Mouse (Mus musculus): ENCODE results near the gene Glra1. TPM values are rescaled to one million over a fixed set of nuclear protein-coding genes. Genes with fewer than 3 reads are reported as not detected.
"Not testable (repeated sequence)": the region's sequence is repeated elsewhere in the genome, so short reads cannot be mapped to it uniquely, and the experiment has no call there.

Glra1 gene
- under 1 TPM; 0.52 to 0.56 TPM for total RNA-seq (2021)
- long read RNA-seq = 0 reads

DNA sequence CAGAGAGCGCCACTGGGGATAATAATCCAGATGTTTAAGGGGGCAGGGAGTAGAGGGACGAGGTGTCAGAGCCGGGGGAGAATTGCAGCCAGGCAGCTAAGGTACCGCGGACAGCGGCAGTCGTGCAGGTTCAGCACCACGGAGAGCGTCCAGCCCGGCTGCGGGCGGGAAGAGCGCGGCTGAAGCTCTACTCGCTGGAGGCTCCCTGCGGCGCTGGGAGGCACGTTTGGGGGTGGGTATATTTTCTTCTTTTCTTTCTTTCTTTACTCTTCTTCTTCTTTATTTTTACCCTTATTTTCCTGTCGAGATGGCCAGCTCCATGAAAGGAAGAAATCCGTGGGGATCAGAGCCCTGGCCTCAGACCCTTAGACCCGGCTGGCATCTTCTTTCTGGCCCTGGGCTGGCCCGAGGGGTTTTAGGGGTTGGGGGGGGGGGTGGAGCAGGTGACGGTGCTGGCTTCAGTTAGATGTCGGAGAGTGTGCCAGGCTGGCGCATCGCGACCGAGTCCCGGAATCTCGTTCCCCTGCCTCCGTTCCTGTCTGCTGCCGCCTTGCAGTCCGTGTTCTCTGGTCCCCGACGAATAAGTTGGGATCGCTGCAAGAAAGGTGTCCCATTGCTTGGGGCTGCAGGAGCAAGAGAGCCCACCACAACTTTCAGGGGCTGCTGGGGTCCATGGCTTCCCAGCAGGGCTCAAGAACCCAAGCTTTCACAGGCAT is at the start of gene Glra1:
Gene Glra1 (minus strand): TSS at position 391 of the 716 bp plus-strand sequence.
- peak in 1 of 2 experiments; percentile 19 for DNase-seq (ENCODE audit: low spot score in 2 of 2)

DNA sequence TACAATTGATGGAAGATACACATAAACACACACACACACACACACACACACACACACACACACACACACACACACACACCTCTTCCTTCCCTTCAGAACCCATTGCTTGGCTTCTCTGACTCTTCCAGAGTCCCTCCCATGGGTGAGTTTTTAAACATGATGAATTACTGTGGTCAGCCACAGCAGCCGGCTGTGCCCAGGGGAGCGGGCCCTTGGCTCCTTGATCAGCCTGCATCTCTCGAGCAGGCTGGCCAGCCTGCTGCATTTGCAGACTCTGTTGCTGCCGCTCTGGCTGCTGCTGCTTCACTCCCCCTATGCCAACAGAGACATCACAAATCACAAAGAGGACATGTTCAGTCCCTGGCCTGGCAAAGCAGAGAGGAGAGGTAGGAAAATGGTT is 29.0 kb upstream of the Glra1 start:
- no peak for DNase-seq (ENCODE audit: low spot score in 2 of 2)

DNA sequence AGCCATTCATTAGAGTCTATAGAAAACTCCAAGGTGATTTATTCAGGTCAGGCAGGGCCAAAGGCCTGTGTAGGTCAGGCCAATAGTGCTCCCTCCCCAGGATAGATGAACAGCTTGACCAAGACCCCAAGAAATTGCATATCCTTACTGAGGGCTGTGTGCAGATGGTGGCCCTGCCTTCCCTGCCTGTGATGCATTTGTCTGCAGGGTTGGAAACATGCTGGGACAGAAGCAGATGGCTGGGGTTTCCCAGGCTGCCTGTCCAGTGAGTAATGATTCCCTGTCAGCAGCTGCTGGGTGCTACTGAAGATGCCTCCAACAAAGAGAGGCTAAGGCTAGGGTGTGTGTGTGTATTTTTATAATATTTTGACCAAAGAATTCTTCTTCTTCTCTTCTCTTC is 25.9 kb upstream of the Glra1 start:
- peak; percentile 16 to 40 for DNase-seq (ENCODE audit: low spot score in 2 of 2)

DNA sequence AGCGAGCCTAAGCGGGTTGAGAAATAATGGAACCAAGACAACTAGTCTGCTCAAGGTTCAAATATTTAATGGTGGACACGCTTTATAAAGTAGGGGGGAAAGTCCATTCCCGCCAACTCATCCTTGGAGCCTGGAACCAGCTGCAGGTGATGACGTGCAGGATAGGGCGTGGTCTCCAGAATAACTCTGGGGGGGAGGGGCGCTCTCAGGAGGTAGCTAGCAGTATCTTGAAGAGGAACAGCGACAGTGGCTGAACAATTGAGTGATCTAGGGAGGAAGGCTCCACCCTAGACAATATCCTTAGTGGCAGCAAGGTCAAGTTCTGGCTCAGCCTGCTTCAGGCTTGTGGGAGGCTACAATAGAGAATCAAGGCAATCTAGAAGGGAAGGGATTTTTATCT is 6.6 kb upstream of the Glra1 start:
- DNase-seq (ENCODE audit: low spot score in 2 of 2) = not testable (repeated sequence)

DNA sequence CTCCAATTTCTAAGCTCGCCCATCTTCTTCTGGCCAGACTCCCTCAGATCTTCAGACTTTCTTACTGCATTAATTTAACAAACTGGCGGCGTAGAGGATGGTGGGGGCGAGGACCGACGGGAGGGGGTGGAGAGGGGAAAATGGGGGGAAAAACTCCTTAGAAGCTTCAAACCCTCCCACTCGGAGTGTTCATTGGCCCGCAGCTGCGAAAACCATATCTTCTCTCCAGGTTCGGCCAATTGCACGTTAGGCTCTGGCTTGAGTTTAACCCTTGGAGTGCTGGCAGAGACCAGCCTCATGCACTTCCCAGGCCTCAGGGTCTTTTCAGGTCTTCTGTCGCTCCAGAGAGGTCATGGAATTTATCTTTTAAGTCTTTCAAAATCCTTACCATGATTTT is 524 bp upstream of the Glra1 start:
- no peak for DNase-seq (ENCODE audit: low spot score in 2 of 2)

DNA sequence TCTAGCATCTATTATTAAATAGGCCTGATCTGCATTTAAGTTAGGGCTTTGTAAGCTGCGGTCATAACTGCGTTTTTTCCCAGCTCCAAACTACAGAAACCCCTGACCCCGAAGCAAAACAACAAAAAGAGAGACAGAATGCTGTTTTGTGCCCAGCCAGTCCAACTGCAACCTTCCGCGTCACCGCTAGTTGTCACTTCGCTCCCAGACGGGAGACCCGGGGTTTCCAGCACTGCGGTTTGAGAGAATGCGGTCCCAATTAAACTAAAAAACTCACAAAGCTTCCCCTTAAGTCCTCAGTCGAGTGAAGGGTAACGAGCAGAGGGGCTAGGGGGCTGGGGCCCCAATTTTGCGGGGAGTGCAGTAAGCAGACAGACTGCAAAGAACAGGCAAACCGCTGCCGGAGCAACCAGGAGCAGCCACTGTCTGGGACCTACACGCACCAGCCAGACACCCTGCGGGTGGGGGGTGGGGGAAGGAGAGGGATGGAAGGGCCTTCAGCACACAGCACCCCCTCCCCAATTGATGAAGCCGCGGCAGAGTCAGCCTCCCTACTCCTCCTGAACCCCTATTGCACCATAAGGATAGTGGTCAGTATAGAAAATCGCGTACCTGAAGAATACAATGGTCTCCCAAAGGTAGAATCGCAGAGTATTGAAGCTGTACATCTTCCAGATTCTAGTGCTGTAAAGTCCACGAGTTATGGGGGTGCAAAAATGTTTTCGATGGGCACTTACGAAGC is 761 bp downstream of the Glra1 start:
- peak in 1 of 2 experiments; percentile 57 for DNase-seq (ENCODE audit: low spot score in 2 of 2)

DNA sequence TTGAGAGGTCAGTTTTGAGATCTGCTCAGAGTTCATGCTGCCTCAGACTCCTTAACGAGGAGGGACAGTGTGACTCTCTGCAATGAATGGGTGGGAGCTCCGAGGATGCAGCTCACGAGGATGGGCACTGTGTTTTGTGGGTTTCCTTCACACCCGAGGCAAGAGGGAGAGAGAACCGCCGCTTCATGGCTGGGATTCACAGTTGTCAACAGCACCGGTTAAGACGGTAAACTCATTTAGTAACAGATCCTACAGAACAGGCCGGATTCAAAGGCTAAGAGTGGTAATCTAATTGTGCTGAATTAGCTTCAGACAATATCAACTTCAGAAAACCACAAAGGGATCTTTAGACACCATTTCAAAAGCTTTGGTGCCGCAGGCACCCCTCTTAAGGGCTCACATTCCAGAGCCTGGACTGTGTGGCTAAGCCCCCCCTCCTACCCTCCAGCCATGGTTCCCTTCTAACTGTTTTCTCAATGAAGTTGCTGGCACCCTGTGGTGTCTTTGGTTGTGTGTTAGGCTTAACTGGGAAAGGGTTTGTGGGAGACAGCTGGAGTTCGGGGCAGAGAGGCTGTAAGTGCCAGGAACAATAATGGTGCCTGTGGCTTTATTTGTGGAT is 6.4 kb downstream of the Glra1 start:
- no peak for DNase-seq (ENCODE audit: low spot score in 2 of 2)

DNA sequence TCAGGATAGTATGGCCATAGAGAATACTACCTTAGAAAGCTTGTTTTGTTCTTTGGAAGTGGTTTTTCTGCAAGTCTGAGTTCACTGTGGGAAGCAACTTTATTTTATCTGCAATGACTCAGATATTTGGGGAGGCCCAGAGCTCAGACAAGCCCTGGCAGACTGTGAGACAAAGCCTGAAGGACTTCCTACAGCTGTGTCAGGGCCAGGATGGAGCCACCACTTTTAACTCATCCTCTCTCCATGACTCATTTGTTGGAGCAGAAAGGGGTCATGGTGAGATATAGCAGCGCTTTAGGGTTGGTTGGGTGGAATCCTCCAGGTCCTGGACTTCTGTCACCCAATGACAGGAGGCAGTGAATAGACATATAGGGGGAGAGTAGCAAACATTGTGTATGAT is 12.3 kb downstream of the Glra1 start:
- DNase-seq (ENCODE audit: low spot score in 2 of 2) = no peak

DNA sequence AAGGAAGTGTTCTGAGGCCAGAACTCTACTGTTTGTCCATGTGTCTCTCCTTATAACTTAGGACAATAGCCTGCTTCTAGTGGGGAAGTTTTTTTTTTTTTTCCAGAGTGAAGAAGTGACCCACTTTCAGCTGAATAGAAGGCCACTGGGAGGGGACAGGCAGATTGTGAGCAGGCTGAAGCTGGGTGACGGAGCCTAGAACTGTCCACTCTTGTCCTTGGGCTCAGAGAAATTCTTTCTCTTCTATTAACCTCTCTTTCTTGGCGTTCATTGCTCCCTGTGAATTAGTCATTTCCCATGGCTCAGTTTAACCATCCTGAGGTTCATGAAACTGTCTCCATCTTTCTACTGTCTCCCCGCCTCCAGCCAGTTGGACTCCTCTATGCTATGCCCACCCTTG is 13.6 kb downstream of the Glra1 start:
- DNase-seq (ENCODE audit: low spot score in 2 of 2) = no peak

DNA sequence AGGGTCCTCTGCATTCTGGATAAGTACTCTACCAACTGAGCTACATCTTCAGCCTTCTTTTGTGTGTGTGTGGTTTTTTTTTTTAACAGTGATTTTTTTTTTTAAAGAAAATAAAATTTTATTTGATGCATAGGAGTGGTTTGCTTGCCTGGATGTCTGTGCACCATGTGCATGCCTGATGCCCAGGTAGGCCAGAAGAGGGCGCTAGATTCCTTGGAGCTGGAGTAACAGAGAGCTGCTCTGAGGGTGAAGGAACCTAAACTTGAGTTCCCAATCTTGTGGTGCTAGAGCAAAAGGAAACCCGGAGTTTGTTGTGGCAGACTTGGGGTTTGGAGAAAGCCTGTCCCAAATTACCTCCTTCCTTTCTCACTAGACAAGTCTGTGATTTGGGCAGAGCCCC is 16.8 kb downstream of the Glra1 start:
- no peak for DNase-seq (ENCODE audit: low spot score in 2 of 2)

DNA sequence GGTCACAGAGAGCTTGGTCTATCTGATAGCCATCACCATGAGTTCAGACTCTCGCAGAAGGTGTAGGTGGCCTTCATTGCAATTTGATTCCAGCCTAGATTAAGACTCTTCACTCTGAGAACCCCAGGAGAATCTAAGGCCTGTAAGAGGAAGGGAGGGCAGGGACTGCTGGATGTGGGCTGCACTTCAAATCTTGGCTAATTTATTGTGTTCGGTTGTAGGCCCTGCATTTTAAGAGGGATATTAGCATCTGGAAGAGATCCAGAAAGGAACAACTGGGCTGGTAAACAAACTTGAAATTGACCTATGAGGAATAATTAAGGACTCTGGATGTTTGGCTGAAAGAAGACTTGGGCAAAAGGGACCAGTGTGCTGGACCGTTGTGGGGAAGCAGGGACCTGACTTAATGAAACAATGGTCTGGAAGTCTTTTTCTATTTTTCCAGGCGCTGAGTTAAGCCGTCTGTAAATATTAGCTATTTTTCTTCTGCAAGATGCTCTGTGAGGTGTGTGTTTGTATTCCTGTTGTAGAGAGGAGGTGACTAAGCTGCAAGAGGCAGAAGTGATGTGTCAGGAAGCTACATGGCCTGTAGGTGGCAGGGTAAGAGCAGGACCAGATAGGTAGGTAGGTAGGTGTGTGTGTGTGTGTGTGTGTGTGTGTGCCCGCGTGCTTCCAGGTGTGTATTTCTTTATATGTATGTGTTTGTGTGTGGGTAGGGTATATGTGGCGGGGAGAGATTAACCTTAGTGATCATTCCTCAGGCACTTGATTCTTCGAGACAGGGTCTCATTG is 18.4 kb downstream of the Glra1 start:
- no peak for DNase-seq (ENCODE audit: low spot score in 2 of 2)

DNA sequence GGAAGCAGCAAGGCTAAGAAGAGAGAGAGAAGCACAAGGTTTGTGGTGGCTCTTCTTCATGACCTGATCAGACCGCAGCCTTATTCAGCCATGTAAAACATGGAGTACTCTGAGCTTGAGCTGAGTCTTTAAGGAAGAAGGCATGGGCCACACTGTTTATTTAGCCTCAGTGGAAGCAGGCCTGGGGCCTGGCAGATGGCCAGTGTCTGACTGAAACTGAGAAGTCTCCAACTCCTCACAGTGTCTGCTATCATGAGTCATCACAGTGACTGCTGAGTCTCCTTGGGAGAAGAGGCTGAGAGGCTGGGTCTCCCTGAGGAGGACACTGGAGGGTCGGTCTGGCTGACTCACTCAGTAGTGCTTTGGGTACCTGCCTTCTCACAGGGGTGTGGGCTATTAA is 33.6 kb downstream of the Glra1 start:
- no peak for DNase-seq (ENCODE audit: low spot score in 2 of 2)

DNA sequence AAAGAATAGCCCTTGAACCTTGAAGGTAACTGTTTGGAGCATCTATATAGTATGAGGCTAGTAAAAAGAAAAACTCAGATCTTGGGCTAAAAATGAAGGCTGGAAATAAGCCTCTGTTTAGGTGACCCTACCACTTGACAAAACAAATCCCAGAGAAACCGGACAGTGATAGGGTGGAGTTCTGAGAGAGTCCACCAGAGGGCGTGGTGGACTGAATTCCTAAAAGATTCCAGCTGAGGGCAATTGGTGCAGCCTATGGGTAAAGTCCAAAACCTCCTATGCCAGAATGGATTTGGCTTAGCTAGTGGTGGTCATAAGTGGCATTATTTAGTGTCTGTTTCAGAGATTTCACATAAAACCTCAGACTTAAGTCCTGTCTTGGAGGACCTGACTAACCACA is 36.9 kb downstream of the Glra1 start:
- peak in 1 of 2 experiments; percentile 62 for DNase-seq (ENCODE audit: low spot score in 2 of 2)

DNA sequence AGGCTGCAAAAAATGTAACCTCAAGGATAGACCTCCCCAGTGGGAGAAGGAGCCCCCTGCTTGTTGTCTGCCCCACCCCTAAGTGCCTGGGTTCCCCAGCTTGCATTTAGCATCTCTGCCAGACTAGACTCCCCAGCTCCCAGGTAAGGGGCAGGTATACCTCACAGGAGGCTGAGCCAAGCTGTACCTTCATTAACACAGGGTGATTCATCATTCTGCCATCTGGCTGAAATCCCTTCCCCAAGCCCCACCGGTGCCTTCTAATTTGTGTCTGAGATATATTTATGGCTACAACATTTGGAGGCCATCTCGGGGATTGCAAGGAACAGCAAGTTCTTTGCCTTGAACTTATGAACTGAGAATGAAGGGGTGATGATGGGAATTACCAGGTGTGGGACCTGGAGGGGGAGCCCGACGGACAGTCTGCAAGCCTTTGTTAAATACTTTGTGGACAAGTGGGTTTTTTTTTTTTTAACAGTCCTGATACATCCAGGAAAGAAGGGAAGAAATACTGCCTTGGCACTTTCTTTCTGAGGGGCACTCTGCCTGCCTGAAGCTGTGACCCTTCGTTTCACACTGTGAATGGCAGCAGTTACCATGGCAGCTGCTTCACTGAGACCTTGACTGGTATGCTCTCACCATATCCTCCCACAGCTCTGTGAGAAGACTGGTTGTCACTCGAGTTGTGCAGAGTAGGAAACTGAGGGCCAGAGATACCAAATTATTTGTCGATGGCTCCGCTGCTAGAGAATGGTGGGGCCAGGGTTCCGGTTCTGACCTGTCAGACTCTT is 41.5 kb downstream of the Glra1 start:
- DNase-seq (ENCODE audit: low spot score in 2 of 2) = no peak

DNA sequence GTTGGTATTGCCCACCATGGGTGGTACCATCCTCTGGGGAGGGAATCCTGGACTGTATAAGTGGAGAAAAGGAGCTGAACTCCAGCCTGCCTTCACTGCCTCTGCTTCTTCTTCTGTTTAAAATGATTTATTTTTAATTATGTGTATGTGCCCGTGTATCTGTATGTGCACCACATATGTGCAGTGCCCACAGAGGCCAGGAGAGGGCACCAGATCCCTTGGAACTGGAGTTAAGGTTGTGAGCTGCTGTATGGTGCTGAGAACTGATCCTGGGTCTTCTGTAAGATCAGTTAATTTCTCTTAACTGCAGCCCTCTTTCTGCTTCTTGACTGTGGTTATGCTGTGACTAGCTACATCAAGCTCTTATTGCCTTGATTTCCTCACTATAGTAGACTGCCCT is 62.3 kb downstream of the Glra1 start:
- no peak for DNase-seq (ENCODE audit: low spot score in 2 of 2)

DNA sequence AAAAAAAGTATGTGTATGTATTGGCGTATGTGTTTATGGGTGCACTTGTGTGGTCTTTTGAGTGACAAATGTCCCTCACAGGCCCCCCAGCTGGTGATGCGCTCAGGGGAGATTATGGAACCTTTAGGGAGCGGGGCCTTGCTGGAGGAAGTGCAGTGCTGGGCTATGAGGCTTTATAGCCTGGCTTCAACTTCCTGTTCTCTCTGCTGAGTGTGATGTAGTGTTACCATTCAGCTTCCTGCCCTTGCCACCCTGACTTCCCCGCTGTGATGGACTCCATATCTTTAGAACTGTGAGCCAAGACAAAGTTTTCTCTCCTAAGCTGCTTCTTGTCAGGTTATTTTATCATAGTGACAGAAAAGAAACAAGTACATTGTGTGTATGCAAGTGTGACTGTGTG is 65.3 kb downstream of the Glra1 start:
- DNase-seq (ENCODE audit: low spot score in 2 of 2) = no peak

DNA sequence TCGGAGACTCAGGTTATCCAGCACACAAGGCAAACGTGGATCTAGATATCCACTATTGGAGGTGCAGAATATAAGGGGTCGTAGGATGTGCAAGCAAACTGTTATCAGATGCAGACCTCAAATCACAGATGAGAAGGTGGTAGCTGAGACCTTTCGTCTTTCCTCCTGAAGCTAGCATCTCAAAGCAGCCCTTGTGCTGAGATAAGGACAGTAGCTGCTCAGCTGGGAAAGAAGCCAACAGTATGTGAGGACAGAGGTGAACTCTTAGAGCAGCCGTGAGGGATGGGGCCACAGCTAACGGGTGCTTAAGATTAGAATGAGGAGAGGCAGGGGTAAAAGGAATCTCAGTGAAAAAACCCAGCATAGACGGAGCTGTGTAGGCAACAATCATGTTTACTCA is 65.9 kb downstream of the Glra1 start:
- no peak for DNase-seq (ENCODE audit: low spot score in 2 of 2)

DNA sequence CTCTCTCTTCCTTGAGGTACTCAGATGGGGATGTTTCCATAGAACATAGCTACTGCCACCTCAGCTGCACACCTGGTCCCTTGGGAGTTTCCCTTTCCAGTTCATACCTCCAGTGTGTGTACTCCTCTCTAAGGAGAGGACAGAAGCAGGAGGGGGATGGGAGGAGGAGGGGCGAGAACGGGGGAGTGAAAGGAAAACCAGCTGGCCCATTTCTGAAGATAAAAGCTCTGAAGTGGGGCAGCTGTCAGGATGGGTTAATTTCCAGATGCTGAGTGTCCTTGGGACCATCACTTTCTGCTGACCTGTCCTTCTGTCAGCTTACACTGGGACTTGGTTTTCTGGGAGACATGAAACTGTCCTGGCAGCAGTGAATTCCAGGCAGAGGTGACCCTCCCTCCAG is 73.2 kb downstream of the Glra1 start:
- no peak for DNase-seq (ENCODE audit: low spot score in 2 of 2)

DNA sequence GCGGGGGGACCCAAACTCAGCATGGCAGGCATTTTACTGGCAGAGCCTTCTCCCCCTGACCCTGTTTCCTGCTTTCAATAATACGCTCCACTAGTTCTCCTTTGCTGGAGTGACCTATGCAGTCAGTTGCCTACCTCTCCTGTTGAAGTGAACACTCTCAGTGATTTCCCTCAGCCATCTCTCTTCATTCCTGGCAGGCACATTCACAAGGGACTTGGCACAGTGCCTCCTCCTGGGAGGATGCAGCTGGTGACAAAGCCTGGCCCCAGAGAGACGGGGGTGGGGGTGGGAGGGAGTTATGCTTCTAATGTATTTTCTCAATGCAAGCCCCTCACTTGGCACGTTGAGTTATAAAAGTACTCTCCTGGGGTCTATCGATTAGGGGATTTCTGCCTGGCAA is 74.6 kb downstream of the Glra1 start:
- DNase-seq (ENCODE audit: low spot score in 2 of 2) = peak; percentile 64 to 90

DNA sequence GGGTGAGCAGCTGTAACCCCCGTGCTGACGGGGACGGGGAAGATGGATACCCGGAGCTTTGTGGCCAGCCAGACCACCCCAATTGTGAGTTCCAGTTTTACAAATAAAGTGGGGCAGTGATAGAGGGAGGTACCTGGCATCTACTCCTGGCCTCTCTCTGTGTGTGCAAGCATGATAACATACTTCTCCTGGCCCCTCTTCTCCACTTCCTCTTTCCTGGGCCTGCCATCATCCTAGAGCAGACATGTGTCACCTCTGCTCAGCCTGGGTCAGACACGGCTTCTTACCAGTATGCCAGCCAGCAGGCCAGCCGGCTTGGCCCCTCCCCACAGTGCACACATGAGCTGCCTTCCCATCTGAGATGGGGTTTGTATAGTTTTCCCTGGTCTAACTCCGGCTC is 77.3 kb downstream of the Glra1 start:
- no peak for DNase-seq (ENCODE audit: low spot score in 2 of 2)

Measured in layer of hippocampus, adult 18-20 months (tissue).